Mouse (Mus musculus): ENCODE results near the gene Syn3.

The Syn3 gene

DNA sequence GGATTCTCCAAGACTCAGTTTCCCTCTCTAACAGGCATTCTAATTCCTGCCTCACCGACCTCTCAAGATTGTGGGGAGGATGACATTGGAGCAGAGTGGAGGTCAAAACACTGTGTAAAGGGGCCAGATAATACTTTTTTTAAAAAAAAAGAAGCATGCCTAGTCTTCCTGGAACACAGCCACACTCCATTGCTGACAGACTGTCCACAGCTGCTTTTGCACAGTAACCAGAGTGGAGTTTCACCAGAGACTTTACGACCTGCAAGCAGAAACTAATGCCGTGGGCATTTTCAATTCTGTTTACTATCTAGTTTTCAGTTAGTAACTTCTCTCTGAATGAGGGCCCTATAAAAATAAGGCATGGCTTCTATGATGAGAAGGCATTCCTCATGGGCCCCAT lies 297.7 kb downstream of the Syn3 start:
- peak; percentile 71 for DNase-seq

DNA sequence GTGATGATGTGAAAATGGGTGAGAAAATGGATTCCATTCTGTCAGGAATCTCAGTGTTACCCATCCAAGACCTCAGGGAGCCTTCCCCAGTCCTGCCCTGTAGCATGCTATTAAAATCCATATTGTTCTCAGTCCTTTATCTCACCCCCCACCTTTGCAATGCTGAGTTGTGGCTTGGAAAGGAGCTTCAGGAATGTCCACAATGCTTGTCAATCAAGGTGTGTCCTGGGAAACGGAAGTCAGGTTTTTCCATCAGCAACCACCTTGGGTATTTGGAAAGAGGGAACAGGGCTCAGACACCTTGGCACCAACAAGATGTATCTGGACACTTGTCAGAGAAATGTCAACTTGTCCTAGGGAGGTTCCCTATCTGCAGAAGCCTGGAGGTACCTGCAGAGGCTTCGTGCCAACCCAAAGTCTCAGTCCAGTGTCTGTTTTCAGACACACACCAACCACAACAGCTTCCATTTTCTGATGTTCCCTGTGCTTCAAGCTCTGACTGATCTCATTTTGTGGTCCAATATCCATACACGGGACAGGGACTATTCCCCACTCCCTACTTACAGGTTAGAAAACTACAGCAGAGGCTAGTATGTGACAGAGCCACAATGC lies 302.2 kb downstream of the Syn3 start:
- no peak for DNase-seq

DNA sequence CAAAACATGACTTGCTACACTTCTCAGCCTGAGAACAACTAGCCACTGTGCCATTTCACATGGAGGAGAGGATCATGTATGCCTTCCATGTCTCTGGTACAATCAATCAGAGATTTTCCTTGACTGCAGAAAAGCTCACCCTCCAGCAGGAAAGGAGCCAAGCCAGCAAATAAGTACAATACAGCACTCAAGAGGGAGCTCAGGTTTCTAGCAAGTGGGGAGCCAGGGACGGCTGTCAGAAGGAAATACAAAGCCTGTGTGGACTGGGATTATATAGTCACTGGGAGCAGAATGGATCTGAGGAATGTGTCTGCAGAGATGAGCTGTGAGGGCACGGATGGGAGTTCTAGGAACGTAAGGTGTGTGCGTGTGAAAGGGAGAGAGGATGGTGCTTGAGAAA lies 304.0 kb downstream of the Syn3 start:
- DNase-seq = no peak

DNA sequence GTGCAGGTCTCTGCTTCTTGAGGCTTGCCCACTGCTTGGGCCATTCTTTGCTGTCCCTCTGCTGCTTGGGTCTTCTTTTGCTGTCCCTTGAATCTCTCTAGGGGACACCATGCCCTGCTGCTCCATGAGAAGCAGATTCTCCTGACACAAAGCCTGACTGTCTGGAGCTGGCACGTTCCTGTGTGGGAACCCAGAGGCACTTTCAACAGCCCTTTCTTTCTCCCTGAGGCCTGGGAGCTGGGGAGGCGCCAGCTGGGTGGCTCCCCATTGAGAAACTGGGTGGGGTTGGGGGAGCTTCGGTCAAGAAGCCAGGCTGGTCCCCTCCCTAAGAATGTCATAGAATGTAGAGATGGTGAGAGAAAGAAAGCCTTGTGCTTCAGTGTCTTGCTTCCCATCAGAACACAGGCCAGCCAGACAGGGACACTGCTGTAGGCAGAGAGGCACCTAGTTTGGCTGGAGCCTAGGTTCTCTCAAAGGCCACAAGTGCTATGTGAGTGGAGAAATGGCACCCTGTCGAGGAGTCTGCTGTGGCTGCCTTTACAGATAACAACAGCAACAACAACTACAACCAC lies 304.7 kb downstream of the Syn3 start:
- DNase-seq = no peak

DNA sequence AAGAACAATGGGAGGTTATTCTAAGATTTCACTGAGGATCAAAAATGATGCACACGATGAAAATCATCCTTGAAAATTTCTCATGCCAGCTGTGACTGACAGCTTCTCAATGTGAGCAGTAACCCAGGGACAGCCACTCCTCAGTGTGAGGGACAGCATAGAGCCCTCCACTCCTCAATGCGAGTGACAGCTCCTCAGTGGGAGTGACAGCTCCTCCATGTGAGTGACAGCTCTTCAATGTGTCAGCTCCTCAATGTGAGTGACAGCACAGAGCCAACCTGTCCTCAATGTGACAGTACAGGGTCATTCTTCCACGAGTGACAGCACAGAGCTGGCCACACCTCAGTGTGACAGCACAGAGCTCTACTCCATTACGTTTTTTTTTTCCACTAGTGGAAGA lies 310.1 kb downstream of the Syn3 start:
- DNase-seq = no peak

GRCm38 (mm10) chr10:86187881-86188280 lies 310.8 kb downstream of the Syn3 start:
- DNase-seq = no peak

DNA sequence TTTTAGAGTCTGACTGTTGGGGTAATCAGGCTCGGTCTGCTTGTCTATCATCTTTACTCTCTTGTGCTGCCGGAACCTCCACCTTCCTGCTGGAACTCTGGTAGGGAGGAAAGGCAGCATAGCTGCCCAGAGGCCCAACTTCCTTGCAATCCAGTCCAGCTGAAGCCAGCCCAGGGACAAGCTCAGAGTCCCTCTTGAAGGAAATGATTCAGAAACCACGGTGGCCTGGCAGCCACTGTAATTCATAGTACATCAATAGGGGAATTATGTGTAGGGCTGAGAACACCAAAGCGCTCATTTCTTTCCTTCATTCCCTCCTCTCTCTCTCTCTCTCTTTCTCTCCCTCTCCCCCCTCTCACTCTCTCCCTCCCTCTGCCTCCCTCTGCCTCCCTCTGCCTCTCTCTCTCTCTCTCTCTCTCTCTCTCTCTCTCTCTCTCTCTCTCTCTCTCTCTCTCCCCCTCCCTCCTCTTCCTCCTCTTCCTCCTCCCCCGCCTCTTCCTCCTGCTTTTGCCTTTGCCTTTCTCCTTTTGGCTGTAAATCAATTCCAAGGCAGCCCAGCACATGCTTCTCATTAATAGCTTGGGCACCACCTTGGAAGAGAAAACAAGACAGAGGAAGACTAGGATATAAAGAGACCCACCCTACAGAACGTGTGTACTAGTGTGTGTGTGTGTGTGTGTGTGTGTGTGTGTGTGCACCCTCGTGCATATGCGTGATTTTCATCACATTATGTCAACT lies 315.4 kb downstream of the Syn3 start:
- no peak for DNase-seq

DNA sequence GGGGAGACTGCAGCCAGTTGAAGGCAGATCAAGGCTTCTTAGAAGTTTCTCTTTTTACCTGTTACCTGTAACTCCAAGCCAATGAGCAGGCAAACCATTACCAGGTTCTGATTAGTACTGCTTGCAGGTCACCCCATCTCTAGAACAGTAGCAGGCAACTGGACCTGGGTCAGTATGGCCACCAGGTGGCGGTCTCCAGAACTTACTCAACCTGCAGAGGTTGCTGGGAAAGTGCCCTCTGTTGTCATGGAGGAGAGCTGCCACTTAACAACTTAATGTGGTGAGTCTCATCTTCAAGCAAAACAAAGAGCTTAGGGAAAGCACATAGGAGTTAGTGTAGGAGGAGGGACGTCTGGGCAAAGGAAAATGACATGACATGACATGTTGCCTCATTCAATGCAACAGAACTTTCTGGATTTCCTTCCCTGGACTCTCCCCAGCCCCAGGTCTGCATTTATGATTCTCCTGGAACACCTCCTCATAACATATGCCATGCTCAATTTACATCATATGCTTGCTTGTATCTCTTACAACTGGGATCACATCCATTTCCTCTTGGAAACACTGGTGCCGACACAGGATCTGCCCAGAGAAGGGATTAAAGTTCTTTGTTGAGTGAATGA lies 316.4 kb downstream of the Syn3 start:
- peak; percentile 86 for DNase-seq

DNA sequence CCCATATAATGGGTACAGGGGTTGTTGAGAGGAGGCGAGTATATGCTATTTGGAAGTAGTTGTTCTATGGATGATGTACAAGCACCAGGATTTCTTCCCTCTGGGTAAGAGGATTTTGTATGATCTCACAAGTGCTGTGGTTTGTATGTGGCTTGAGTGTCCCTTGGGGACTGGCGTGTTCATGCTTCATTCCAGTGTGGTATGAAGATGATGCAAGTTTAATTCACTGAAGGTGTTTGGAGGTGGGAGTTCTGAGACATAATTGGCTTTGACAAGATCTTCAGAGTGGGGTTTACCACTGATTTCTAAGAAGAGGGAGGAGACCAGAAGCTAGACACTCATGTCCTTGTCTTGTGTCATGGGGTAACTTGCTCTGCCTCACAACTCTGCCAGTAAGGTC lies 322.3 kb downstream of the Syn3 start:
- no peak for DNase-seq

DNA sequence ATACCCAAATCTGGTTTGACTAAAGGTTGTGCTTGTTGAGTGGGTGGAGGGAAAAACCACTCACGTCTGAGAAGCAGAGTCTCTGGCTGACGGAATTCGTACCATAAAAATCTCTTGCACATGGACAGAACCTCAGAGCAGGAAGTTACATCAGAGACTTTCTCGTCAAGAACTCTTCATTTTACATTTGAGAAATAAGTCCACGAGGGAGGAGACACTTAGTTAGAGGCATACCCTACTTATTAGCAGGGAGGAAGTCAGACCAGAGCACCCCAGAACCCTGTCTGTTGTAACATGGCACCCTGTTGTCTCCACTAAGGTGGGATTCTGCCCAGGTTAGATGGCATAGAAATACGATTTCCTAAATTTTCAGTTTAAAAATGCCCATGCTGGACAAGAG lies 324.7 kb downstream of the Syn3 start:
- no peak for DNase-seq

- DNase-seq = no peak
Observed at GRCm38 (mm10) chr10:86173284-86173683, 325.4 kb downstream of the Syn3 start.

DNA sequence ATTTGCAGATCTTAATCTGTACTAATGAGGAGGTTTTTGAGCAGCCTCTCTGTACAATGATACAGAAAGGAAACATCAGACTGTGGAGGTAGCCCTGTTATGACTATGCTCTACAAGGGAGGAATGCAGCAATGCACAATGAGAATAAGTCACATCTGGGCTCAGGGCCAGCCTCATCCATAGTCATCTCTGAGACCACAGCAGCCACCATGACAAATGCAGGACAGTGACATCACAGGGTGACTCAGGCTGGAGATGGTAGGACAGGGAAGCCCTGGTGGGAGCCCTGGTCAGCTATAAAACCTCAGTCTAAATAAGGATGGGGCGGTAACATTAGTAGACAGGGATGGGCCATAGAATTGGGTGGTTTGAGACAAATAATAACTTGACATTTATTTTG lies 327.4 kb downstream of the Syn3 start:
- no peak for DNase-seq

DNA sequence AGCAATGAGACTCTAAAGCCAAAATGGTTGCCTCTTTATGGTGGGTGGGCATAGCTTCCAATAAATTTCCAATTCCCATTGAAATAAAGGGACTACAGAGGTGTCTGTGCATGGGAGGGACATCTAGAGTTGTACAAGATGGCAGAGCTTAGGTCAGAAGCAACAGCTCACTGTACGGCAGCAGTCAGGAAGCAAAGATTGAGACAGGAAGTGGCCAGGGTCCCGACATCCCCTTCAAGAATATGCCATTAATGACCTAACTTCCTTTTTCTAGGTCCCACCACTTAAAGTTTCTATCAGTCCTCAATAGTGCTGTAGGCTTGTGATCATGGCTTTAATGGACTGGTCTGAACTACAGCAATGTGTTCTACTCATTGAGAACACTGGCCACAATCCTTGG lies 330.6 kb downstream of the Syn3 start:
- no peak for DNase-seq

GRCm38 (mm10) chr10:86166854-86167268 lies 331.8 kb downstream of the Syn3 start:
- DNase-seq = peak; percentile 51

DNA sequence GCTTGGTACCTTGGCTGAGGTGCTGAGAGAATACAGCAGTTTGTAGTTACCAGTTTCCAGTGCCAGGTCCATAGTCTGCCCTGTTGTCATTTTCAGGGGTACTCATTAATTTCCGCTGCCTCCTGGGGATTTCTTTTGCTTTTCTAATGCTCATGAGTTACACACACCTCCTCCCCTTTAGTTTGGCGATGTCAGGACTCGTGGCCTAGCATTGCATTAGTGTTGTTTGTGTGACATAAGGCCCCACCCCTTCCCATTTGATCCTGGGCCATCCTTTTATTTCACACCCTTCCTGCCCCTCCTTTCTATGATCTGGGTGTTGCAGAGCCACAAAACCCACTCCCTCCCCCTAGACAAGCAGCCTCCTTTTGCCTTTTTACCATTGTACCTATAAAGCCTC lies 334.6 kb downstream of the Syn3 start:
- peak; percentile 49 for DNase-seq

DNA sequence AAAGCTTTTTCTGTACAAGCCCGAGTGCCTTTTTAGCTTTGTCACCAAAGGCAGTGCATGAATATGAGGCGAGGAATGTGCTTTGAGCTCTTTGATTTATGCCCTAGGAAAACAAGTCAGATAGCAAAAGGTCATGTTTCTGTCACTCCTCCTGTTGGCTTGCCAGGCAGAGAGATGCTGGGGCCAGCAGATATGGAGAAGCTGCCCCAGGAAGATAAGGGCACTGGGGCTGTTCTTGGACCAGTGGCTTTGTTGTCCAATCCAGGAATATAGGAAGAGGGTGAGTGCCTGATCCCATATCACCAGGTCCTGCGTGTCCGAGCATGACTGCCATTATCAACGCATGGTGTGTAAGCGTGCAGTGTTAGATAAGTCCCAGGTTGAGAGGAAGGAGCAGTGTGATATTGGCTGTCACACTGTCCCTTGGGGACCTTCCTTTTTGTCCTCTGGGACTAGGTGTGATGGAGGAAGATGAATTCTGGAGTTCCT lies 336.9 kb downstream of the Syn3 start:
- DNase-seq = no peak

DNA sequence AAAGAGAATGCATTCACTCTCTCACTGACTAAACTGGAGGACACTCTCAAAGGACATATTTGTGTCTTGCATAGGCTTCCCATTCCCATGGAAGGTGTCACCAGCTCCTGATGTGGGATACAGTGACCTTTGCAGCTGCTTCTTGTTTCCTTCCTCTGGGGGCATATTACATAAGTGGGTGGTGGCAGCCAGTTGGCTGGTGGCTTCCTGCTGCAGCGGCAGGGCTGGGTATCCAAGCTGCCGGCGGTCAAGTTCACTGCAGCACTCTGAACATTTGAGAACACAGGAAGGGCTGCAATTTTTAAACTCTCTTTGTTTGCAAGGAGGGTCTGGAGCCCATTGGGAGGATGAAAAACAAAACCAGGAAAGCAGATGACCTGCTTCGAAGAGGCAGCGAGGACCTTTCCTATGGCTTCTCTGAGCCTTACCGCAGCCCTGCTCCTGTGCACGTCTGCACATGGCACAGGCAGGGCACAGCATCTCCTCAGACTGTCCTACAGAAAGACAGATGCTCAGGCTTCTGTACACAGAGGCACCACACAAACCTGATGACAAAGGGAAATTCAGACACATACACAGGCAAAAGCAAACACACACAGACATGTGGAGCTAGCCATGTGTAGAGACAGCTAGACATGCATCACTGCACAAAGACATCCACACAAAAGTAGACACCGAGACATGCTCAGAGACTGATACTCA lies 340.3 kb downstream of the Syn3 start:
- DNase-seq = peak; percentile 60

DNA sequence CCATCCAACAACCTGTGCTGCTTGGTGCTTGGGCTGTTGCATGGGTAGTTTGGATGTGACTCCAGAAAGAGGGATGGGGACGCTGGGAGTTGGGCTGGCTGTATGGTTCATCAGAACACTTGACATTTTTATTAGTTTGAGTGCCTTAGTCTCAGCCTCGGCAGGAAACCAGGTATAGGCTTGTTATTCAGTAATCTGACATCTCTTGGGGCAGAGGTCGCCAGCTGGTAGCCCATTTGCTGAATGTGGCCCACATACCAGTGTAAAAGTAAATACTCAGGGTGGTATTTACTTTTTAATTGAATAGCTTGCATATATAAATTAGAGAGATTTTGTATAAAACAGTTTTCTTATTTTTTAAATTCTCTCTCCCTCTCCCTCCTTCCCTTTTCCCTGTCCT lies 343.4 kb downstream of the Syn3 start:
- DNase-seq = no peak

DNA sequence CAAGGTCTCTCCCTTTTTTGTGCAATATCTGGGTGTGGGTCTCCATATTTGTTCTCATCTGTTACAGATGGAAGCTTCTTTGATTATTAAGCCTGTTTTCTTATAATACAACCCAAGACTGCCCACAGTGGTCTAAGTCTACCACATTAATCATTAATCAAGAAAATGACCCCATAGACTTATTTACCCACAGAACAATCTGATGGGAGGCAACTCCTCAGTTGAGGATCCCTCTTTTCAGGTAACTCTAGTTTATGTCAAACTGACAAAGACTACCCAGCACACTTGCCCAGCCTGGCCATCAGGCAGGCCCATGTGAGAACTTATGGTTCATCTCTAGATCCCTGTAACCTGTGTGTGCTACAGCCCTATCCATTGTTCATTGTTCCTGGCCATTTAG lies 345.5 kb downstream of the Syn3 start:
- DNase-seq = no peak

DNA sequence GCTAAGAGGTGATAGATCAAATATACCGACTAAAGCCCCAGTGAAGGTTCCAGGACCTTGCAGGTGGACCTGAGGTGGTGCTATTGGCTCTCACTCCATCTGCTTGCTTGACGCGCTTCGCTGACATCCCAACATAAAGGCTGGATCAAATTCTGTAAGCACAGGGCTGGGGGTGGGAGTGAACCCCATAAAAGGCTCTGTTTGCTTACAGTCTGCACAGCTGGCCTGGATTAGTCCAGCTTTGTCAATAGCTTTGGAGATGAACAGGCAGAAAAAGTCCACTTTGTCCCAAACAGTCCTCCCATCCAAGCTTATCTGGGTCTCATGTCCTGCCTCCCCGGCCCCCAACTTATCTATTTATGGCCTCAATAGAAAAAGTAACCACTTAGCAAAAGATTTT lies 347.3 kb downstream of the Syn3 start:
- no peak for DNase-seq

- no peak for DNase-seq
Observed at GRCm38 (mm10) chr10:86150076-86150475, 348.6 kb downstream of the Syn3 start.

GRCm38 (mm10) chr10:86149029-86149818 lies 349.5 kb downstream of the Syn3 start:
- no peak for DNase-seq

Data from lung, postnatal 10 days (tissue).